Mouse (Mus musculus): ENCODE measurements at regions not wholly inside any gene's neighbourhood (a gene's known extent, or its start where the extent isn't known, plus 50 kb on each side); places are given as distances from the start of the nearest gene placed in this dataset.

GRCm38 (mm10) chr13:47768963-47769527 lies 492.0 kb upstream of the Id4 start:
- no peak for DNase-seq

GRCm38 (mm10) chr13:47777206-47778099 lies 483.6 kb upstream of the Id4 start:
- DNase-seq: no peak

GRCm38 (mm10) chr13:47778218-47779009 lies 482.6 kb upstream of the Id4 start:
- DNase-seq: no peak

GRCm38 (mm10) chr13:47784406-47784805 lies 476.6 kb upstream of the Id4 start:
- DNase-seq: peak; percentile 12

GRCm38 (mm10) chr13:47797859-47798258 lies 463.2 kb upstream of the Id4 start:
- DNase-seq: no peak

- DNase-seq: no peak
Observed at GRCm38 (mm10) chr13:47811711-47812415, 449.2 kb upstream of the Id4 start.

- no peak for DNase-seq
Observed at GRCm38 (mm10) chr13:47818924-47819564, 442.0 kb upstream of the Id4 start.

- no peak for DNase-seq
Observed at GRCm38 (mm10) chr13:47836491-47836890, 424.5 kb upstream of the Id4 start.

- no peak for DNase-seq
Observed at GRCm38 (mm10) chr13:47842418-47842817, 418.6 kb upstream of the Id4 start.

- no peak for DNase-seq
Observed at GRCm38 (mm10) chr13:47843011-47843410, 418.0 kb upstream of the Id4 start.

GRCm38 (mm10) chr13:47843541-47844267 lies 417.3 kb upstream of the Id4 start:
- no peak for DNase-seq

GRCm38 (mm10) chr13:47846713-47847112 lies 414.3 kb upstream of the Id4 start:
- no peak for DNase-seq

- no peak for DNase-seq
Observed at GRCm38 (mm10) chr13:47848371-47849188, 412.4 kb upstream of the Id4 start.

- no peak for DNase-seq
Observed at GRCm38 (mm10) chr13:47855422-47856108, 405.5 kb upstream of the Id4 start.

GRCm38 (mm10) chr13:47858946-47859345 lies 402.1 kb upstream of the Id4 start:
- no peak for DNase-seq

GRCm38 (mm10) chr13:47860316-47860715 lies 400.7 kb upstream of the Id4 start:
- no peak for DNase-seq

GRCm38 (mm10) chr13:47862896-47863295 lies 398.1 kb upstream of the Id4 start:
- DNase-seq: no peak

- DNase-seq: no peak
Observed at GRCm38 (mm10) chr13:47868656-47869055, 392.4 kb upstream of the Id4 start.

GRCm38 (mm10) chr13:47869670-47870532 lies 391.1 kb upstream of the Id4 start:
- no peak for DNase-seq
